Mouse (Mus musculus) MEL-GATA-1-ER (cell line): Measurements from ENCODE around the gene Armc2.

ENCODE experiments used
- DNase-seq: peaks from one replicate; pipeline ENCODE4 v3.0.0-alpha.2; 2012; ENCODE audit warnings: low read depth; ENCODE audit errors: extremely low read depth

Gene Armc2

GRCm38 (mm10) chr10:41907950-41908349, 110.3 kb downstream of the Armc2 start:
- DNase-seq, result no peak

GRCm38 (mm10) chr10:41907473-41907872, 110.8 kb downstream of the Armc2 start:
- DNase-seq, result no peak

GRCm38 (mm10) chr10:41901864-41902263, 116.4 kb downstream of the Armc2 start:
- no peak for DNase-seq

GRCm38 (mm10) chr10:41901456-41901855, 116.8 kb downstream of the Armc2 start:
- no peak for DNase-seq

- no peak for DNase-seq
Measured at GRCm38 (mm10) chr10:41896865-41897264, 121.4 kb downstream of the Armc2 start.

- peak; percentile 60 for DNase-seq
Measured at GRCm38 (mm10) chr10:41896425-41896824, 121.8 kb downstream of the Armc2 start.

GRCm38 (mm10) chr10:41893433-41894411, 124.5 kb downstream of the Armc2 start:
- no peak for DNase-seq

- no peak for DNase-seq
Measured at GRCm38 (mm10) chr10:41891312-41891711, 126.9 kb downstream of the Armc2 start.

- DNase-seq, result no peak
Measured at GRCm38 (mm10) chr10:41890537-41890936, 127.7 kb downstream of the Armc2 start.

GRCm38 (mm10) chr10:41889566-41889965, 128.7 kb downstream of the Armc2 start:
- no peak for DNase-seq

GRCm38 (mm10) chr10:41888365-41888941, 129.8 kb downstream of the Armc2 start:
- peak; percentile 60 for DNase-seq

- DNase-seq, result peak; percentile 74
Measured at GRCm38 (mm10) chr10:41887080-41887821, 131.0 kb downstream of the Armc2 start.

- no peak for DNase-seq
Measured at GRCm38 (mm10) chr10:41883741-41884575, 134.3 kb downstream of the Armc2 start.

- no peak for DNase-seq
Measured at GRCm38 (mm10) chr10:41881438-41881837, 136.8 kb downstream of the Armc2 start.

GRCm38 (mm10) chr10:41880777-41881176, 137.5 kb downstream of the Armc2 start:
- no peak for DNase-seq

- DNase-seq, result no peak
Measured at GRCm38 (mm10) chr10:41880206-41880605, 138.0 kb downstream of the Armc2 start.

GRCm38 (mm10) chr10:41879675-41880074, 138.6 kb downstream of the Armc2 start:
- no peak for DNase-seq

- no peak for DNase-seq
Measured at GRCm38 (mm10) chr10:41878344-41878743, 139.9 kb downstream of the Armc2 start.

- DNase-seq, result no peak
Measured at GRCm38 (mm10) chr10:41875624-41876023, 142.6 kb downstream of the Armc2 start.

GRCm38 (mm10) chr10:41871564-41871963, 146.7 kb downstream of the Armc2 start:
- DNase-seq, result no peak

GRCm38 (mm10) chr10:41870101-41870500, 148.1 kb downstream of the Armc2 start:
- no peak for DNase-seq
